Mouse (Mus musculus) layer of hippocampus, adult 18-20 months (tissue): ENCODE measurements at regions not wholly inside any gene's neighbourhood (a gene's known extent, or its start where the extent isn't known, plus 50 kb on each side); places are given as distances from the start of the nearest gene placed in this dataset.

Source experiments
- DNase-seq, 2 experiments: peaks; one replicate each; pipeline ENCODE4 v3.0.0; 2022; ENCODE audit warnings: low spot score in 2 of 2

- no peak for DNase-seq
These were observed 529.8 kb upstream of the Gm765 start for GRCm38 (mm10) chr6:98872334-98872733.

- DNase-seq, result peak; percentile 9 to 43
These were observed 527.2 kb upstream of the Gm765 start for GRCm38 (mm10) chr6:98869772-98870171.

- DNase-seq, result peak in 1 of 2 experiments; percentile 27
These were observed 521.8 kb upstream of the Gm765 start for GRCm38 (mm10) chr6:98864306-98864705.

DNA sequence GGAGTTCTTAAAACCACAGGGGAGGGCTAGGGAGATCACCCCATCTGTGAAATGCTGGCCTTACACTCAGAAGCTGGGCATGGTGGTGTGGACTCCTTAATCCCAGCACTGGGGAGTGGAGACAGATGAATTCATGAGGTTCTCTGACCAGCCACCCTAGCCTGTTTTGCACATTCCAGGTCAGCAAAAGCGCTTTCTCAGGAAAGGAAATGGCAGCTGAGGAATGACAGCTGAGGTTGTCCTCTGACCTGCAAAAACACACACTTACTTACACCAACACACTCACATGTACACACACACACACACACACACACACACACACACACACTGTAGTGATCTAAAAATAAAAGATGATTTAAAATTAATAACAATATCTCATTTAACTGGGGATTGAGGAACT lies 513.4 kb upstream of the Gm765 start:
- no peak for DNase-seq

DNA sequence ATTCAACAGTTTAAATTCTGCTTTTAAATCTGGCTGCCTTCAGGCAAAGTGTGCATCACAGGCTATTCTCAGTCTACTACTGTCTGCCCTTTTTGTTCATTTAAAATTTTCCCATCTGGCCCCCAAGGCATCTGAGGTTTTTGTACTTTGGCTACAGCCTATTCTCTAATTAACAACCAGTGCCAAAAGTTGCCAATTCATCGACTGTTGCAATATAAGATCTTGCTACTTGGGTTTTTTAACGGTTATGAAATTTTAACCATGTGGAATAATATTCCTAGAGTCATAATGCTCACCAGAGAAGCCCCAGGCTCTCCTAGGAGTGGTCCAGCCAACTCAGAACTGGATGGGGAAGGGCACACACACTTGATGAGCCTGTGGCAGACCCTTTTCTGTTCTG lies 508.4 kb upstream of the Gm765 start:
- peak in 1 of 2 experiments; percentile 19 for DNase-seq

- DNase-seq, result no peak
These were observed 506.3 kb upstream of the Gm765 start for GRCm38 (mm10) chr6:98848835-98849234.

GRCm38 (mm10) chr6:98846001-98846695 lies 503.6 kb upstream of the Gm765 start:
- no peak for DNase-seq

- DNase-seq, result no peak
These were observed 501.0 kb upstream of the Gm765 start for GRCm38 (mm10) chr6:98843598-98843997.

DNA sequence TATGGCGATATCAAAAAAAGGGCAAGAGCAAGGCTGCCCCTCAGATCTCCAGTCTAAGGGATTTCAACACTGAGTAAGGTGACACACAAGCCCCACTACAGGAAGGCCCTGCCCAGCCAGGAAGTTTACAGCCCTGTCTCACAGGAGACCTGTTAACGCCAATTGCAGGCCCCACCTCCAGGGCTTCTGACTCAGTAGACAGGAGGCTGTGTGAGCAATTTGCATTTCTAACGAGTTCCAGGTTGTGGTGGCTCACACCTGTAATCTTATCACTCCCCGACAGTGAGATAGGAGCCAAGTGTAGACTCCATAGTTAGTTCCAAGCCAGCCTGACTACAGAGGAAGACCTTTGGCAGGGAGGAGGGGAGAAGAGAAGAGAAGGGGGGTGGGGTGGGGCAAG lies 500.4 kb upstream of the Gm765 start:
- no peak for DNase-seq

DNA sequence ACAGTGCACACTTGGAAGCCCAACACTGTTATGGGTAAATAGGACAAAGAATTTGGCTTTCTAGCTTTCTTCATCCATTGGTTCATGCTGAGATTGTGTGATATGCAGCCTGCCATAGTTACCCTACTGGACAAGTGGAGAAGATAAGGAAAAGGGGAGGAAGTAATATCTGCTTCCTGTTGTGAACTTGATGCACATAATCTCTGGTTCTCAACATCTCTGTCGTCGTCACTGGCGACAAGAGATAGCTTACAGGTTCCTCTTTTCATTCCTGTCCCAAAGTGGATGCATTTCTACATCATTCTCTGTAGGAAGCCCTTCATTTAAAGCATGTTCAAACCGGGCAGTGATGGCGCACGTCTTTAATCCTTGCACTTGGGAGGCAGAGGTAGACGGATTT lies 491.4 kb upstream of the Gm765 start:
- DNase-seq, result no peak

DNA sequence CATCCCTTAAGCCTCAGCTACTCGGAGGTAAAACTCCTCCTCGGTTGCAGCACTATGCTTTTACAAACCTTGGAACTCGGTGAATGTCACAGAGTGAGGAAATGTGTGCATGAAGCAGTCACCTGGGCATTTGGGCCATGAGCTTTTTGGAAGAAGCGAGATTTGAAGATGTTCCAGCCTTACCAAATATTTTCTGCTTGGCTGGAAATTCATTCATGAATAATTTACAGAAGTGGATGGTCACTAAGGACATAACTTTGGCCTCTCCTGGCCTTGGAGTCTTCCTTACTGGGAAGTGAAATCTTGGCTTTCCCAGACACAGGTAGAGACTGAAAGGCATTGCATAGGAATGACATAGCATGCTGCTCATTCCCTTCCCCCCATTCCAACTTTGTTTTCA lies 487.6 kb upstream of the Gm765 start:
- DNase-seq, result no peak

GRCm38 (mm10) chr6:98808046-98808445 lies 465.5 kb upstream of the Gm765 start:
- DNase-seq, result no peak

GRCm38 (mm10) chr6:98803384-98803949 lies 460.9 kb upstream of the Gm765 start:
- no peak for DNase-seq

DNA sequence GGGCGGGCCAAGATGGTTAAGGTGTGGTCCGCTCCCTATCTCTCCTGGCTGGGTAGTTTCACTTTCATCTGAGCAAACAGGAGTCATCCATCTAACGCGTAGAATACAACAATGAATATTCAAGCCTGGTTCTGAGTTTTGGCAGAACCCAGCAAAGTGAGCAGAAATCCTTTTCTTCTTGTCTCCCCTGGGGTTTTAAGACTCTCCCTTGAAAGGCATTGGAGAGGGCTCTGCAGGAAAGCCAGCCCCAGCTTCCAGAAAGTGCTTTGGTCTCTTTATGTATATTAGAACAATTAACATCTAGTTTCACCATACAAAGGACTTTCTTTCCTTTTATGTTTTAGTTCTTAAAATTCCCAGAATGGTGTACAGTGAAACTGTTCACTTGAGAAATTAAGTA lies 458.5 kb upstream of the Gm765 start:
- no peak for DNase-seq

DNA sequence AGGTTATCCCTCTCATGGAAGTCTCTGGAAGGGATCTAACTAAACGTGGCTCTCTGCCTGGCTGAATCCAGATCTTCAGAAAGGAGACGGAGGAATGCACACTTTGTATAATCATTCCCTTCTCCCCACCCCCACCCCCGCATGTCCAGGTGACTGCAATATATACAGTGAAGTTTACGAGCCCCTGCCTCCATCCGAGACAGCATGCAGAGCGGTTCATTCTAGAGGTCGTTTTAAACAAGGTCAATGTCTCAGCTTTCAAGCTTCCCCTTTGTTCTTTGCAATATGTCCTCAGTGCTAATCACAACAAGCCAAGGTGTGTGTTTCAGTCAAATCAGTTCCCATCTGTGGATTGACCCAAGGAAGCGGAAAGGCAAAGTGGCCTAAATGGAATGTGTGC lies 457.5 kb upstream of the Gm765 start:
- no peak for DNase-seq

GRCm38 (mm10) chr6:98797778-98798177 lies 455.2 kb upstream of the Gm765 start:
- no peak for DNase-seq

DNA sequence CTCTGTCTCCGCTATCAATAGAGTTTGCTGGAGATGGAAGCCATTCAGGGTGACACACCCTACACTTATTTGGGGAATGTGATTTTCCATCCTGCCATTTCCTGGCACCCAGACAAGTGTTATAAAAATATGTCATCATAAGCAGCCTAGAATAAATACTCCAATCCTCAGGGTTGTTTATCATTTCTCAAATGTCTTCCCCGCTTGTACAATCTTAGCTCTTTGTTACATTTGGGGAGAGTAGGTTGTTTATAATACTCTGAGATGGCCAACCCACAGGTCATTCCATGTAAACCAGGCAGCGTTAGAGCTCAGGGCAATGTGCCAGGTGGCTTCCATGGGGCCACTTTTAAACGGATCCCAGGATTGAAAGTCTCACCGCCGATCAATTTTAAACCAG lies 454.8 kb upstream of the Gm765 start:
- DNase-seq, result no peak

DNA sequence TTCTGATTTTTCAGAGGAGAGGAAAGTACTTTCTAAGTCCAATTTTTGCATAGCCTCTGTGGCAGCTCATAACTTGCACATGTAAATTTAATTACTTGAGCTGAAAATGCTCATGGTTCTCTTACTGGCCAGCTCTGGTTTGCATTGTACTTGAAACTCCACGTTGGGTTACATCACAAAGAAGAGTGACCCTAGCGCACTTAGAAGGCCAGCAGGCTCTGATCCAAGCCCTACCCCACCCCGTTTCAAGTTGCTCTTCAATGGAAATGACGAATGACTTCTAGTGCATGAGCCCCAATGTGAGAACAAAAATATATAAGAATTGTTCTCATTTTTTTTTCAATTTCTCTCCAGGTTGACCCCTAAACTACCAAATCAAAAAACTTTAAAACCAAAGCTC lies 454.1 kb upstream of the Gm765 start:
- DNase-seq, result no peak

GRCm38 (mm10) chr6:98787422-98787821 lies 444.9 kb upstream of the Gm765 start:
- DNase-seq, result no peak

DNA sequence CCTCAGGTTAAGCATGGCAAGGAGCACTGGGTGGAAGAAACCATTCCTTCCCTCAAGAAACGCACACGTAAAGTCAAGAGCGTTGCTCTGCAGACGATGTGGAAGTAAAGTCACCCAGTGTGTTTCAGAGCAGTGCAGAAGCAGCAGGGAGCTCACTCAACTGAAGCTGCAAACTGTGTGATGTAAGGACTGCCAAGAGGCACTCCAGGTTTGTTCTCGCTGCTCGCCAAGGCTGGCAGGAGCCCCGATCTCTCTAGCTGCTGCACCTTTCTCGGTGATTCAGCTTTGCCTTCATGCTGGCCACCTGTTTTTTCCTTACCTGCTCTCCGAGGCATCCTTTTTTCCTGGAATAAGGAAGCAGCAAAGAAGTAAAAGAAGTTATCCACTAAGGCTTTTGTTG lies 439.5 kb upstream of the Gm765 start:
- no peak for DNase-seq

- DNase-seq, result no peak
These were observed 433.2 kb upstream of the Gm765 start for GRCm38 (mm10) chr6:98775780-98776179.

DNA sequence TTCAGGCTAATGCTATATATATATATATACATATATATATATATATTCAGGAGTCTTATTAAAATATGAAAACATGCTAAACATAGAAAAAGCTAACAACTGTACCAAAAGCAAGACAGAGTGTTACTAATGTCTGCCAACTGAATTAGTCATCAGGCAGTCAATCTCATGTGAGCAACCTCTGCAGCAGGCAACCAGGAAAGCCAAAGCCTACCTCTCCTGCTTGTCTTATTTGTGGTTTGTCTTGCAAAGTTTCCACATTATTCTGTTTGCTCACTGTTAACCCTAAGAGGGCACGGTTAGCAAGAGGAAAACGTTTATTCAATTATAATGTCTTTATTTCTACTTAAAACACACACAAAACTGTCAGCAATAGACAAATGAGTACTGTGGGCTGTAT lies 427.4 kb upstream of the Gm765 start:
- DNase-seq, result no peak

DNA sequence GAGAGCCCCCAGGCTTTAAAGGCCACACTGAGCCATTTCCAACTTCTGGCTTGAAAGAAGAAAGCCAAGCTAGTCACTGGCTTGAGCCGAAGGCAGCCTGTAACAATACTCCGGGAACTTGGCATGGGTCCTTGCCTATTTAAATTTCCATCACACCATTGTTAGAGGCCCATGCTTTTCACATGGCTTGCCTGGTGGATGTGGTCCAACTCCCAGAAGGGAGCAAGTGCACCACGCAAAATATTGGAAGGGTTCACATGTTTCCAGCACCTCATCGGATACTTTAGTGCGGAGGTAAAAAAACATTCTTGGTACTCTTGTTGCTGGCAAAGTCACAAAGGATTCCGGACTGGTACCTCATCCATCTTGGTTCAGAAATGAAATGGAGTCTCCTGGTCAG lies 426.8 kb upstream of the Gm765 start:
- no peak for DNase-seq
